Mouse (Mus musculus) liver, embryonic 14.5 days (tissue): ENCODE measurements at regions not wholly inside any gene's neighbourhood (a gene's known extent, or its start where the extent isn't known, plus 50 kb on each side); places are given as distances from the start of the nearest gene placed in this dataset.

Experiments
- CTCF ChIP-seq: IDR thresholded peaks from 2 replicates; pipeline ENCODE4 v1.5.1; 2016; ENCODE audit warnings: antibody characterized with exemption, low read depth, control low read depth
- EP300 ChIP-seq: IDR thresholded peaks from 2 replicates; pipeline ENCODE4 v1.6.1; 2016; ENCODE audit warnings: antibody characterized with exemption, low read depth

DNA sequence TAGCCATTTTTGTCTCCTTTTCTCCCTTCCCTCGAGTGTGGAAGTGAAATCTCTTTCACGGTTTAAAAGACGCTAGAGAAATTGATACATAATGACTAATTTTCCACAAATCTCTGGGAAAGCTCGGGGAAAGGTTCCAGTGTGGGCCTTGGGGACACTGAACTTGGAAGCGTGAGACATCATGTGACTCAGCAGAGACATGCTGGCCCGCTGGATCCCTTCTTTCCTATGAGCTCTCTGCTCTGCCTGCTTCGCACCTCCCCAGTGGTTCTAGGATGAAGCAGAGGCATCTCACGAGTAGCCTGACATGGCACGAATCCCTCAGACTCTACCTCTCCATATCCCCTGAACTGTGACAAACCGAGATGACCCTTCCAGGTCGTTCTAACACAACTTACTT is 206.2 kb downstream of the Rnd3 start:
- TF ChIP-seq CTCF (no peak), EP300 (no peak)
